Mouse (Mus musculus) left cerebral cortex, adult 8-10 months (tissue): ENCODE results near the gene Zfp607a. TPM values are rescaled to one million over a fixed set of nuclear protein-coding genes. Genes with fewer than 3 reads are reported as not detected.

Source experiments
- total RNA-seq, 4 experiments: library from RNA; stranded (reverse); gene quantifications; 2 replicates each; pipeline ENCODE4 v1.2.4; 2022

Zfp607a gene
- total RNA-seq, 4 experiments from 2014 or later: 1.7 to 2.3 (median 2.1) TPM

Other genes with a start within 250 kb of the Zfp607a start
- 10 to 100 TPM; 81.9 to 99.6 (median 88.5) TPM for gene Ttc9b, start 203.6 kb upstream of the Zfp607a start, total RNA-seq
- 100 to 1,000 TPM; 166 to 174 (median 173) TPM for gene Map3k10, start 182.9 kb upstream of the Zfp607a start, total RNA-seq
- gene Zfp607b, start 168.2 kb upstream of the Zfp607a start, total RNA-seq: 10 to 100 TPM in 2 of 4 experiments, 1 to 10 TPM in 2; 9.7 to 12.2 (median 10.7) TPM
- gene Zfp60, start 126.1 kb upstream of the Zfp607a start, total RNA-seq: 10 to 100 TPM; 38.2 to 46.6 (median 42.1) TPM
- 10 to 100 TPM in 1 of 4 experiments, 1 to 10 TPM in 3; 9.3 to 11.0 (median 9.5) TPM for gene Zfp626, start 50.3 kb upstream of the Zfp607a start, total RNA-seq
- 1 to 10 TPM; 4.6 to 5.7 (median 5.3) TPM for gene Zfp59, start 18.9 kb upstream of the Zfp607a start, total RNA-seq
- 10 to 100 TPM; 13.7 to 17.6 (median 15.3) TPM for gene Zfp974, start 71.9 kb downstream of the Zfp607a start, total RNA-seq
- 10 to 100 TPM; 19.1 to 21.0 (median 19.9) TPM for gene Zfp780b, start 121.6 kb downstream of the Zfp607a start, total RNA-seq
- gene Zfp850, start 156.6 kb downstream of the Zfp607a start, total RNA-seq: 1 to 10 TPM; 5.5 to 7.5 (median 5.8) TPM
- 100 to 1,000 TPM; 119 to 144 (median 131) TPM for gene Psmc4, start 192.6 kb downstream of the Zfp607a start, total RNA-seq
- 1 to 10 TPM in 1 of 4 experiments, under 1 TPM in 3; 0.33 to 1.5 (median 0.40) TPM for gene Fcgbp, start 213.7 kb downstream of the Zfp607a start, total RNA-seq